In genomic region chr7:45679966-45680621, GRCm38 (mm10) we compare ENCODE assay signal across 10 mouse cellular contexts. TPM values are rescaled to one million over a fixed set of nuclear protein-coding genes. Genes with fewer than 3 reads are reported as not detected.
DNase-seq lines count a peak whose midpoint lies in the region; ATAC-seq and TF ChIP-seq lines count a peak whose summit lies in the region.
"Had no signal": no experiment of that assay in that cellular context is flagged by ENCODE, and none has a peak within 500 bp of the region (broad histone marks: within the 10 kb centered on the region; RNA-seq: fewer than 3 reads in every experiment).

No protein-coding gene starts in this region.

- H3K27ac ChIP-seq in cerebellum, adult 2 months (ENCODE audit: insufficient read depth, low read length): peak overlapping the region; percentile 73; the same call in 1 of the 2 replicates

- no peaks in the 10 kb centered on the region for H3K27me3 ChIP-seq in cerebellum, adult 2 months (ENCODE audit: control insufficient read depth, insufficient read depth, low read length)
- no peaks in the 10 kb centered on the region for H3K27me3 ChIP-seq in C2C12 (ENCODE audit: control insufficient read depth, insufficient read depth, insufficient read length)

- no peaks in the 10 kb centered on the region for H3K79me2 ChIP-seq in C2C12 (ENCODE audit: control insufficient read depth, insufficient read depth)

- TF ChIP-seq CTCF in cerebellum, adult 2 months (IDR thresholded peaks at IDR 0.05; ENCODE audit: borderline replicate concordance, insufficient read depth, low read depth, low read length): no peak
- no peak for TF ChIP-seq CTCF in C2C12 (IDR thresholded peaks at IDR 0.05; ENCODE audit: control insufficient read depth, insufficient read depth, insufficient read length)

- H3K4me3 ChIP-seq in cerebellum, adult 2 months (replicated peaks; ENCODE audit: insufficient read depth, low read depth, low read length): no peak overlapping the region
- no peak overlapping the region for H3K4me3 ChIP-seq in C2C12 (ENCODE audit: insufficient read depth, poor library complexity, severe bottlenecking)

- H3ac ChIP-seq in C2C12 (ENCODE audit: control insufficient read depth, insufficient read length, low read depth): no peak overlapping the region

- 56% methylated on average over 14 of the region's 14 CpGs for WGBS in cerebellum, adult 2 months

- no peaks in the 10 kb centered on the region for H3K79me3 ChIP-seq in C2C12 (ENCODE audit: low read depth)

- no peak for ATAC-seq in erythroid progenitor cell, adult 5-6 weeks (replicated peaks; ENCODE audit: low FRiP score, poor library complexity, severe bottlenecking)

- peaks cover 29% of the 10 kb centered on the region for H3K4me1 ChIP-seq in cerebellum, adult 2 months (ENCODE audit: control insufficient read depth, insufficient read depth, low read length)

- peak in 1 of 2 experiments; percentile 61 for DNase-seq in cerebellum, adult 2 months
- DNase-seq in cerebellum, adult 11-12 months: no peak
- DNase-seq in heart, adult 9 months (ENCODE audit: low spot score in 2 of 2): peak; percentile 69 to 78
- peak; percentile 35 to 74 for DNase-seq in kidney, postnatal 25 days
- DNase-seq in spleen, postnatal 4 days (ENCODE audit: low spot score in 2 of 2): no peak
- DNase-seq in spleen, postnatal 14 days (ENCODE audit: low spot score in 2 of 2): no peak
- DNase-seq: gastrocnemius, postnatal 14 days had no signal

- H3K36me3 ChIP-seq in C2C12 (ENCODE audit: control insufficient read depth, insufficient read depth): no peaks in the 10 kb centered on the region

- TF ChIP-seq POLR2A in cerebellum, adult 2 months (IDR thresholded peaks at IDR 0.05; ENCODE audit: borderline replicate concordance, insufficient read depth, low read length): no peak

TF ChIP-seq in C2C12, 6 proteins besides CTCF, POLR2A, EP300 and RAD21:
- TF ChIP-seq FOSL1 (IDR thresholded peaks at IDR 0.05; ENCODE audit: insufficient read depth, low read length, poor library complexity, severe bottlenecking) (peak; percentile 70), CEBPB (IDR thresholded peaks at IDR 0.05; ENCODE audit: low read depth) (no peak), MAX (IDR thresholded peaks at IDR 0.05) (peak; percentile 84)

RNA-seq across cellular contexts. Expression of gene Ntn5, which starts 3.7 kb away (rescaled TPM):
- polyA plus RNA-seq in cerebellum, adult 2 months (2012; rRNA removed): 0.10 and 0.16 TPM in 2 replicates
- 0.04 TPM for polyA plus RNA-seq in C2C12 (2012; fragmentation: generic; extraction: Trizol)
- total RNA-seq in erythroid progenitor cell, adult 5-6 weeks (2015; ENCODE audit: low replicate concordance): not detected in 2 replicates
- not detected in 2 replicates for total RNA-seq in erythroid progenitor cell, adult 5-6 weeks (2017; ENCODE audit: low replicate concordance)
- polyA plus RNA-seq: CD4-positive, CD25-positive, alpha-beta regulatory T cell, adult 4 months had no signal

RNA-seq across cellular contexts. Expression of gene Fut2, which starts 13.9 kb away (rescaled TPM):
- 1.4 and 1.7 TPM in 2 replicates for polyA plus RNA-seq in cerebellum, adult 2 months (2012; rRNA removed)
- polyA plus RNA-seq in C2C12 (2012; fragmentation: generic; extraction: Trizol): 0.01 TPM
- total RNA-seq in erythroid progenitor cell, adult 5-6 weeks (2015; ENCODE audit: low replicate concordance): not detected in 2 replicates
- not detected in 2 replicates for total RNA-seq in erythroid progenitor cell, adult 5-6 weeks (2017; ENCODE audit: low replicate concordance)
- polyA plus RNA-seq: CD4-positive, CD25-positive, alpha-beta regulatory T cell, adult 4 months had no signal

RNA-seq across cellular contexts. Expression of gene Sec1, which starts 14.1 kb away (rescaled TPM):
- 0.29 and 0.64 TPM in 2 replicates for polyA plus RNA-seq in cerebellum, adult 2 months (2012; rRNA removed)
- 0.18 TPM for polyA plus RNA-seq in C2C12 (2012; fragmentation: generic; extraction: Trizol)
- not detected in 2 replicates for total RNA-seq in erythroid progenitor cell, adult 5-6 weeks (2015; ENCODE audit: low replicate concordance)
- total RNA-seq in erythroid progenitor cell, adult 5-6 weeks (2017; ENCODE audit: low replicate concordance): not detected in 2 replicates

RNA-seq across cellular contexts. Expression of gene Car11, which starts 19.5 kb away (rescaled TPM):
- polyA plus RNA-seq in cerebellum, adult 2 months (2012; rRNA removed): 164 and 166 TPM in 2 replicates
- polyA plus RNA-seq in C2C12 (2012; fragmentation: generic; extraction: Trizol): 0.44 TPM
- total RNA-seq in erythroid progenitor cell, adult 5-6 weeks (2015; ENCODE audit: low replicate concordance): not detected in 2 replicates
- not detected in 2 replicates for total RNA-seq in erythroid progenitor cell, adult 5-6 weeks (2017; ENCODE audit: low replicate concordance)

RNA-seq across cellular contexts. Expression of gene Dbp, which starts 24.8 kb away (rescaled TPM):
- polyA plus RNA-seq in cerebellum, adult 2 months (2012; rRNA removed): 222 and 239 TPM in 2 replicates
- polyA plus RNA-seq in C2C12 (2012; fragmentation: generic; extraction: Trizol): 5.6 TPM
- total RNA-seq in erythroid progenitor cell, adult 5-6 weeks (2015; ENCODE audit: low replicate concordance): 1.3 and 2.5 TPM in 2 replicates
- total RNA-seq in erythroid progenitor cell, adult 5-6 weeks (2017; ENCODE audit: low replicate concordance): 1.7 and 2.6 TPM in 2 replicates

Comparison
In these comparisons a context has a peak if more than half of its experiments do, and no peak if none do; other contexts are left out.
1. DNase-seq: peak in heart, adult 9 months (2 of 2) and kidney, postnatal 25 days (2 of 2); none in cerebellum, adult 11-12 months (single experiment), spleen, postnatal 4 days (0 of 2) and spleen, postnatal 14 days (0 of 2).